Mouse (Mus musculus) embryo, embryonic 11.5 days (tissue): ENCODE measurements around the gene Zc3h14.

ENCODE experiments used
- DNase-seq: peaks from one replicate; pipeline ENCODE4 v3.0.0-alpha.2; 2012; ENCODE audit warnings: low read depth, low spot score

Zc3h14 gene

GRCm38 (mm10) chr12:98746746-98747379 lies at the start of gene Zc3h14:
Zc3h14 (plus strand) TSS chr12:98746964.
- DNase-seq = peak; percentile 95

DNA sequence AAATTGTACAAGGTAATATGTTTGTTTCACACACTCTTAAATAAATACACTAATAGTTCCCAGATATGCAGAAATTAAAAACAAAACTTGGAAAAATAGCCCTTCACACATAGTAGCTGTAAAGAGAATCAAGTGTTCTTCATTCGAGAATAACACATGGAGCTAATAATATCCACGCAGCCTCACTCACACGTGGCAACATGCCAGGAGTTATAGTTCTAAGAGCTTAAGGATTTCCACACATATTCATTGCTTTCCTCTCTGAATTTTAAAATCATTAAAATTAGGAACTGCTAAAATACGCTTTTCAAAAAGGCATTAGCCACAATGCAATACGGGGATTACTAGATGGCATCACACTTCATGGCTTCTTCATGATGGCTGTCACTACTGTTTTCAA lies 49.6 kb upstream of the Zc3h14 start:
- DNase-seq = no peak

GRCm38 (mm10) chr12:98701564-98701963 lies 45.2 kb upstream of the Zc3h14 start:
- no peak for DNase-seq

- DNase-seq = no peak
These were observed 43.2 kb upstream of the Zc3h14 start for GRCm38 (mm10) chr12:98703554-98703953.

DNA sequence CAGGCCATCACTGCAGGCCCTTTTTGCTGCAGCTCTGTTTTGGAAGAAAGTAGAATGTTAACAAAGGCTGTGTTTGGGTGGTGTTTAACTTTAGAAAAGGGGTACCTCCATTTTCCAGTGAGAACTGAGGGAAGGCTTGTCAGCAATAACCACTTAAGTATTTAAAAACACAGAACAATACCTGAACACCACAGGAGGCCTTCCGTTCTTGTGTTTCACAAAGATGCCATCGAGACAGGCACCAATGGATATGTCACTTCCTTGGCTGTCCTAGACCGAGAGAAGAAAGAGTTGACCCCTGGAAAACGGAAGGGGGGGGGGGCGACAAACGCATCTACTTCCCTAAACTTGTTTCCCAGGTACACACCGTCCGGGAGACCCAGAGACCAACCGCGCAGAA lies 42.8 kb upstream of the Zc3h14 start:
- DNase-seq = no peak

GRCm38 (mm10) chr12:98712819-98713218 lies 33.9 kb upstream of the Zc3h14 start:
- no peak for DNase-seq

DNA sequence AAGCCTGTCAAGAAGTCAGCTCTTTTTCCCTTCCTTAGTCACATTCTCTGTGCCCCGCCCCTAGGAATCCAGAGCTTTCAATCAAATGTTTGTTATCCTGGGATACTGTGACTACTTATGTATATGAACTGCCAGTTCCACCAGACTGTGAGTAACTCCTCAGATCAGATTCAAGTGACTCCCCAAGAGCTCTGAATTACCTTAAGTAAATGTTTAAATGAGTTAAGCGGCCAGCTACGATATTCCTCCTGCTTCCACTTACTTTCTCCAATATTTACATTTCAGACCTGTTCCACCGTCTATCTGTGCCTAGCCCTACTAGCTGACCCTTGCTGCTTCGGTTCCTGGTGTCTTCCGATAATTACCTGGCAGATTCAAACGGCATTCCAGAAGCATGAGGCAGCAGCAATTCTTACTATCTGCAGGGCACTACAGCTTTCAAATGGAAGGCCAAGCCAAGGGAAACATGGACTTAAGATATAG lies 33.1 kb upstream of the Zc3h14 start:
- DNase-seq = no peak

DNA sequence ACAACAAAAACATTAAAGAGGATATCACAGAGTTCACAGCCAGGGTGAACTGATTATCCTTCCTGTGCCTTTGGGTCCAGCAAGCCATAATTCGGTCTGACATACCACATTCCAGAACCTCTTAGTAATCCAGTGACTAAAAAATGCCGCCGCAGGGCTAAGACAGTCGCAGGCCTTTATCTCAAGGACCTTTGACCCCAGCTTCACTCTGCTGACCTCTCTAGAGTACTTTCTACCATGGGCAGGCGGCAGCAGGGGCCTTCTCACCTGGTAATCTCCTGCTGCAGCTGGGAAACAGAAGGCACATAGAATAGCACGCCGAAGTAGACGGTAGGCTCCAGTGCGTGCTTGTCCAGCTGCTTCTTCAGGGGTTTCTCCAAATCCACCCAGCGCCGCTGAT lies 32.0 kb upstream of the Zc3h14 start:
- no peak for DNase-seq

GRCm38 (mm10) chr12:98716142-98716541 lies 30.6 kb upstream of the Zc3h14 start:
- no peak for DNase-seq

GRCm38 (mm10) chr12:98720628-98721027 lies 26.1 kb upstream of the Zc3h14 start:
- no peak for DNase-seq

DNA sequence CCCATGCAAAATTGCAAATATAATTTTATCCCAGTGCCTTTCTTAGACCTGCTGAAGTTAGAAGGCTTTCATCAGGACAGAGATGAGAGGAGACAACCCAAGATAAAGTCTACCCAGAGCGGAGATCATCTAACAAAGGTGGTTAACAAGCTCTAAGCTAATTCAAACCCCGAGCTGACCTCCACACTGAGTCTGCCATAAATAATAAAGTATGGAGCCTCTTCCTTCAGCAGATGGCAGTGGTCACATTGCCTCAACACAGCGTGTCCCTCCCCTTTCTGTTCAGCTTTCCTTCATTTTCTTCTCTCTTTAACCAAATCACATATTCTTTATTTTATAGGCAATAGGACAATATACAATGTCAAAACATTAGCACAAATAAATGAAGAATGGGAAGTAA lies 25.7 kb upstream of the Zc3h14 start:
- DNase-seq = no peak

DNA sequence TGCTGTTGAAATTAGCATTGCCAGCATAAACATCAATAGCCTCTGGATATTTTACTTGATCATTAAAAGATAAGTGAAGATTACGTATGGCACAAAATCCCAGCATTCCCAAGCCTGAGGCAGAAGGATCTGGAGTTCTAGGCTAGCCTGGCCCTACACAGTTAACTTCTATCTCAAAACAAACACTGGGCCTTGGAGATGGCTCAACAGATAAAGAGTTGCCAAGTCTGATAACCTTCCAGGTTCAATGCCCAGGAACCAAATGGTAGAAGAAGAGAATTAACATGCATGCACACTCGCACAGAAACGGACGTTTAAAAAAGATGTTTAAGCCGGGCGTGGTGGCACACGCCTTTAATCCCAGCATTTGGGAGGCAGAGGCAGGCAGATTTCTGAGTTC lies 22.5 kb upstream of the Zc3h14 start:
- no peak for DNase-seq

- DNase-seq = no peak
These were observed 21.8 kb upstream of the Zc3h14 start for GRCm38 (mm10) chr12:98724976-98725375.

GRCm38 (mm10) chr12:98726078-98726477 lies 20.7 kb upstream of the Zc3h14 start:
- DNase-seq = no peak

DNA sequence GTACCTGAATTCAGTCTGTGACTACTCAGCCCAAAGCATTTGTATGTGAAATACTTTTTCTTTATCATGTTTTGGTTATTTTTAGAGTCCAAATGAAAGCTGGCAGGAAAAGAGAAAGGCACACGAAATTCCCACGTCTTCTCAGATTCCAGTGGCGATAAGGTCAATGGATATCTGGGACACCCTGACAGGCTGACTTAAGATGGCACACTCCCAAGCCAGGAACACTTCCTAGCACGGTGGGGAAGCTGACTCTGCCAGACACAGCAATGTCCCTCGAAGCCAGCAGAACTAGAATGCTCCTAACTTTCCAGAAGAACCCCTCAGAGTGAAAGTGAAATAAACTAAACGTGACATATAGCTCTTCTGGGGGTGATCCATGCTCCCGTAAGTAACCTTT lies 19.6 kb upstream of the Zc3h14 start:
- no peak for DNase-seq

DNA sequence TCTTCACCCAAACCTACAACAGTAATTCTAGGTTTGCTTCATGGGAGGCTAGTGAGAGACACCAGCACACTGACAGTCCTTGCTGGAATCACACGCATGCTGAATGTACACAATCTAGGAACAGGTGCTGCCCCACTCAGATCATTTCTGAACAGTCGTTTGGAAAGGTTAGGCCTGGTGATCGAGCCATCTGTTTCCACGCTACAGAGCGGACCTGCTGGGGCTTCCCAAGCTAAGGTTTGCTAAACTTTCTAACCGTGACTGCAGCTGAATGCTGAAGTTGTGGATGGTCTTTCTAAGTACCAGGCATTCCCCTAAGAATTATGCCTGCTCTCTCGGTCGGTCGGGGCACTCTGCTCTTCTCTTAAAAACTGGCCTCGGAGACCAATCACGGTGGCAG lies 16.1 kb upstream of the Zc3h14 start:
- DNase-seq = no peak

- DNase-seq = no peak
These were observed 13.6 kb upstream of the Zc3h14 start for GRCm38 (mm10) chr12:98733165-98733564.

DNA sequence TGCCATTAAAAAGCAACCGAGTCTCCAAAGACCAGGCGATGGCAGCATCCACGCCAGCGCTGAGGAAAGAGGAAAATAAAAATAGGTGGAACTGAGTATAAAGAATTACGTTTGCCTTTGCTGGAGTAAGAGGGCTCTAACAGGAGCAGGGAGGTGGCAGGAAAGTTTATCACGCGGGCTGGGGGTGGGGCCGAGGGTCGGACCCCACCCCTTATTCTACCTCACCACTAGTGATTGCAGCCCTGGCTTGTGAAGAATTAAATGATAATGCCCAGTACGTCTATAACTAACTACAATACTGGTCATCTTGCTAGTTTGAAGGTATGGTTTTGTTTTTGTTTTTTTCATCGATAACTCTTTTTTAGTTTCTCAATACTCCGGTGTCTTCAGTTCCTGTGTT lies 13.0 kb upstream of the Zc3h14 start:
- DNase-seq = no peak

DNA sequence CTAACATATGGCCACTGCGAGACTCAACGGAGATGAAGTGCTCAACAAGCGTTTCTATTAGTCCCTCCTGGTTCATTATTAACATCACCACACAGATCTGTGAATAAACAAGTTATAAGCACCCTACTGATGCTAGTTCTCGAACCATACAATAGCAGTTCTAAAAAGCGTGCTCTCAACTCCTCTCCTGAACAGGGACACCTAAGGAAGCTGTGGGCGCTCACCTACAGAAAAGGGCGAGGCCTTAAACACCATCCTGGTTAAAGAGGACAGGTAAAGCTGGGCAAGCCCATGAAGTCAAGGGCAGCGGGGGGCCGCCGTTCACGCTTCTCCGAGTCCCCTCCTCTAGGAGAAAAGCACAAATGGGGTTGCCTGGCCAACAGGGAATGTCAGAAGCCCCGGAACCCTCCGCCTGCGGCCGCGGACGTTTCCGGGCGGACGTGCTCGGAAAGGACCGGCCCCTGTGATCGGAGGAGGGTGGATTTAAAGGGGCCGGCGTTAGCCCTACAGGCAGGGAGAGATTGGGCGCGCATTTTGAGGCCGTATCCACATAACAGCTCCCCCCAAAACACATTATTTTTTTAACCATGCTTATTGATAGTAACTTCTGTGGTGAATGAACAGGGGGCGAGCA lies 12.4 kb upstream of the Zc3h14 start:
- peak; percentile 69 for DNase-seq

DNA sequence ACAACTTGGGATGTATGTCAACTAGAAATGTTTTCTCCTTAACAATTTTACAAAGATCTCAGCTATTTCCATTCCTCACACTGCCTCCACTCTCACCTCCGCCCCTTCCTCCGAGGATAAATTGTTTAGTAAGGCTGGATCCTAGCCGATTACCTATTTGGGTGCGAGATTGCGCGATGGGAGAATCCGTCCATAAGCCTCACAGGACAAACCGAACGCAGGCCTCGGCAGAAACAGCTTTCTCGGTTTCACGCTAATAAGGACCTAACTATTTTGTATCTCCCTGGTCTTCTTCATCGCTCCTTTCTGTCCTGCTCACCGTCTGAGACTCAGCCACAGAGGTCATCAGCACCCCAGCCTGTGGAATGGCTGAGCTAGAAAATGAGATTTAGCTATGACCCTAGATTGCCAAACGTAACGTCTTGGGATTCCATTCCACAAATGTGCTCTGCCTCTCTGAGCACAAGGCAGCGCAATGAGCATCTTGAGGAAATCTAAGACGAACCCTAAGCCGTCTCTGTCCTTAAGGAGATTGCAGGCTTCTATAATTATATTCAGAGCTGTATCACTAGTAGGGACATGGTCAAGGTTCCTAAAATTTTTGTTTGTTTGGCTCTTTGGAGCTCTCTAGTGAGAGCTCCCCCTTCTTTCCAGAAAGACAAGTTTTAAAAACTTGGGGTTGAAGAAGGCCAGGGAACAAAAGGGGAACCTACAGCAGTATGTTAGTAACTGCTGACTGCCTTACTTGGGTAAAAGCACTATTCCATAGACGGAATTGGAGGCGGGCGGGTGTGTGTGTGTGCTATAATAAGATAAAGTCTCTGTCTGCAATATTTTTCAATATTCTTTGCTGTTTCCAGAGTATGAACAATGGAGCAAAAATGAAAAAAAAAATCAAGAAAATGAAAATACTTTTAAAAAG lies 11.6 kb upstream of the Zc3h14 start:
- no peak for DNase-seq

GRCm38 (mm10) chr12:98736951-98737800 lies 9.6 kb upstream of the Zc3h14 start, which contains the start of gene Ptpn21:
Ptpn21 (minus strand) TSS chr12:98737405.
- DNase-seq = no peak
